Mouse (Mus musculus): ENCODE data around the gene Ttc28. TPM values are rescaled to one million over a fixed set of nuclear protein-coding genes. Genes with fewer than 3 reads are reported as not detected.

The Ttc28 gene
- polyA plus RNA-seq, 1 experiment from 2014 or later = 0.95 TPM

GRCm38 (mm10) chr5:111104801-111105200, 225.2 kb downstream of the Ttc28 start:
- no peak overlapping the region for H3K9ac ChIP-seq
- H3K4me2 ChIP-seq = no peak overlapping the region
- H3K27me3 ChIP-seq = no peaks in the 10 kb centered on the region
- H3K4me3 ChIP-seq (replicated peaks) = no peak overlapping the region
- no peak for DNase-seq
- no peaks in the 10 kb centered on the region for H3K36me3 ChIP-seq
- peaks cover 4% of the 10 kb centered on the region; the same call in 1 of the 2 replicates for H3K4me1 ChIP-seq (replicated peaks)
- 81% methylated on average over 7 of the region's 7 CpGs for WGBS (ENCODE audit: insufficient replicate concordance)
- no peaks in the 10 kb centered on the region for H3K9me3 ChIP-seq (replicated peaks)
- H3K27ac ChIP-seq = no peak overlapping the region
- ATAC-seq (ENCODE audit: low read depth) = no peak

DNA sequence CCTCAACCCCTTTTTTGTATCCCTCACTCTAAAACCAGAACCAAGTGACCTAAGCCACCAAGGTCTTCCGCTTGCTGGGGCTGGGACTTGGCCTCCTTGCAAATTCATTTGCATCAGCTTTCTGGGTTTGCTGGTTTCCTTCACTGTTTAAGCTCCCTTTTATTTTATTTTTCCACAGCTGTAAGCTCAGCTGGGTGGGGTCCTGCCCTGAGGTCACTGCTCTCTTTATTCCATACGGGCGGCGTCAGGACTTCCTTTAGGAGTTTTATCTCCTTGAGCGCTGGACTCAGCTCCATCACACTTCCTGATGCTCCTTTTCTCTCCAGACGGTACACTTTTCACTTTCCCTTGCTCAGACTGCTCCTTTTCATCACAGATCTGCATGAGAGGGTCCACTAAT, 231.8 kb downstream of the Ttc28 start:
- no peaks in the 10 kb centered on the region for H3K9me3 ChIP-seq (replicated peaks)
- 63% methylated on average over 6 of the region's 6 CpGs for WGBS (ENCODE audit: insufficient replicate concordance)
- no peak overlapping the region for H3K4me3 ChIP-seq (replicated peaks)
- H3K9ac ChIP-seq = no peak overlapping the region
- H3K36me3 ChIP-seq = no peaks in the 10 kb centered on the region
- H3K4me2 ChIP-seq = no peak overlapping the region
- no peak for DNase-seq
- peaks cover 7% of the 10 kb centered on the region; the same call in 1 of the 2 replicates for H3K4me1 ChIP-seq (replicated peaks)
- H3K27ac ChIP-seq = no peak overlapping the region
- ATAC-seq (ENCODE audit: low read depth) = no peak
- H3K27me3 ChIP-seq = no peaks in the 10 kb centered on the region

GRCm38 (mm10) chr5:111113183-111113582, 233.6 kb downstream of the Ttc28 start:
- H3K27me3 ChIP-seq = no peaks in the 10 kb centered on the region
- no peak overlapping the region for H3K4me3 ChIP-seq (replicated peaks)
- no peaks in the 10 kb centered on the region for H3K9me3 ChIP-seq (replicated peaks)
- no peak overlapping the region for H3K27ac ChIP-seq
- peaks cover 7% of the 10 kb centered on the region; the same call in 1 of the 2 replicates for H3K4me1 ChIP-seq (replicated peaks)
- ATAC-seq (ENCODE audit: low read depth) (no peak), DNase-seq (no peak)
- no peaks in the 10 kb centered on the region for H3K36me3 ChIP-seq
- 58% methylated on average over 7 of the region's 7 CpGs for WGBS (ENCODE audit: insufficient replicate concordance)
- H3K4me2 ChIP-seq = no peak overlapping the region
- H3K9ac ChIP-seq = no peak overlapping the region

GRCm38 (mm10) chr5:111113694-111114375, 234.2 kb downstream of the Ttc28 start:
- H3K9me3 ChIP-seq (replicated peaks) = no peaks in the 10 kb centered on the region
- H3K27me3 ChIP-seq = no peaks in the 10 kb centered on the region
- H3K4me3 ChIP-seq (replicated peaks) = no peak overlapping the region
- no peak overlapping the region for H3K4me2 ChIP-seq
- no peak overlapping the region for H3K9ac ChIP-seq
- H3K4me1 ChIP-seq (replicated peaks) = peaks cover 7% of the 10 kb centered on the region; the same call in 1 of the 2 replicates
- no peak for DNase-seq
- ATAC-seq (ENCODE audit: low read depth) = no peak
- 39% methylated on average over 8 of the region's 8 CpGs for WGBS (ENCODE audit: insufficient replicate concordance)
- no peak overlapping the region for H3K27ac ChIP-seq
- H3K36me3 ChIP-seq = no peaks in the 10 kb centered on the region

GRCm38 (mm10) chr5:111114597-111114996, 235.0 kb downstream of the Ttc28 start:
- Histone ChIP-seq H3K27me3 (no peaks in the 10 kb centered on the region), H3K9me3 (replicated peaks) (no peaks in the 10 kb centered on the region), H3K27ac (no peak overlapping the region), H3K4me1 (replicated peaks) (peaks cover 7% of the 10 kb centered on the region; the same call in 1 of the 2 replicates), H3K4me2 (no peak overlapping the region), H3K4me3 (replicated peaks) (no peak overlapping the region), H3K9ac (no peak overlapping the region), H3K36me3 (no peaks in the 10 kb centered on the region)
- DNase-seq (no peak), ATAC-seq (ENCODE audit: low read depth) (no peak)
- WGBS (ENCODE audit: insufficient replicate concordance) = 71% methylated on average over 10 of the region's 10 CpGs

DNA sequence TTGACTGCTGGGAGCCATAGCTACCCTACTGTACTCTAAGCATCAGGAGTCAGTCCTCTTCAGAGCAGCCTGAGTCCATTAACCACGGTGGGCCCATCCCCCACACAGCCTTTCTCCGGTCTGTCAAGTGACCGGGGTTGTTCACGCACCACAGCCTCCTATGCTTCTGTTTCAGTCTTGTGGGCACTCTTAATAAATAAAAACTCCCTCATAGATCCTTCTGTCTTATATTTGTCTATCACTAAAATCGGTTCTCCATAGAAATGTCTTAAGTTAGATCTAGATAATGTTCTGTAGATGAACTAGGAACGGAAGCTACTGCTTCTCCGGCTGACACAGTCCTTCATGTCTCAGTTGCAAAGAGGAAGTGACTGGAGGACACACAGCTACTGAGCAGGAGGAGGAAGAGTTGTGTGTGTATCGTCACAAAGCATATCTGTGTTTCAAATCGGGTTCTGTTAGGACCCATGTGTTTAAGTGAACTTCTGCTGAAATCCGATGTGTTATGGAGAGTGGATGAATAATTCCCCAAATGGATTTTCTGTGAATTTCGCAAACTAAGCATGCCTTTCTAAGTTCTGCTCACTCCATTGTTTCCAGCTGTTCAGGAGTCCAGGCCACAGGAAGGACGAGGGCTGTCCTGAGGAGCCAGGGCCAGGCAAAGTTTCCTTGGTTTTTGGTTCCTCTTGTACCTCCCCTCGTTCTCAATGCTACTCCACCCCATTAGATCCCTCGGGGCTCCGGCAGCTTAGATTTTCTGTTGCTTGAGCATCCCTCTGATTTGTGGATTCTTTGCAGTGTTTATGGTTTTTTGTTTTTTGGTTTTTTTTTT, 236.1 kb downstream of the Ttc28 start:
- Histone ChIP-seq H3K9ac (no peak overlapping the region), H3K36me3 (no peaks in the 10 kb centered on the region), H3K4me3 (replicated peaks) (no peak overlapping the region), H3K4me1 (replicated peaks) (peaks cover 7% of the 10 kb centered on the region; the same call in 1 of the 2 replicates), H3K27me3 (no peaks in the 10 kb centered on the region), H3K4me2 (no peak overlapping the region), H3K27ac (0 out of 2 replicates have a peak overlapping the region, but pooled peaks have one; percentile 16), H3K9me3 (replicated peaks) (no peaks in the 10 kb centered on the region)
- no peak for DNase-seq
- 16% methylated on average over 15 of the region's 15 CpGs for WGBS (ENCODE audit: insufficient replicate concordance)
- no peak for ATAC-seq (ENCODE audit: low read depth)

GRCm38 (mm10) chr5:111119805-111120204, 240.2 kb downstream of the Ttc28 start:
- H3K36me3 ChIP-seq = no peaks in the 10 kb centered on the region
- H3K9me3 ChIP-seq (replicated peaks) = no peaks in the 10 kb centered on the region
- WGBS (ENCODE audit: insufficient replicate concordance) = 66% methylated on average over 3 of the region's 3 CpGs
- no peak overlapping the region for H3K9ac ChIP-seq
- 0 out of 2 replicates have a peak, but pooled peaks cover 6% of the 10 kb centered on the region for H3K4me1 ChIP-seq (replicated peaks)
- H3K27ac ChIP-seq = no peak overlapping the region
- H3K27me3 ChIP-seq = no peaks in the 10 kb centered on the region
- no peak for DNase-seq
- no peak overlapping the region for H3K4me3 ChIP-seq (replicated peaks)
- no peak overlapping the region for H3K4me2 ChIP-seq
- ATAC-seq (ENCODE audit: low read depth) = no peak

DNA sequence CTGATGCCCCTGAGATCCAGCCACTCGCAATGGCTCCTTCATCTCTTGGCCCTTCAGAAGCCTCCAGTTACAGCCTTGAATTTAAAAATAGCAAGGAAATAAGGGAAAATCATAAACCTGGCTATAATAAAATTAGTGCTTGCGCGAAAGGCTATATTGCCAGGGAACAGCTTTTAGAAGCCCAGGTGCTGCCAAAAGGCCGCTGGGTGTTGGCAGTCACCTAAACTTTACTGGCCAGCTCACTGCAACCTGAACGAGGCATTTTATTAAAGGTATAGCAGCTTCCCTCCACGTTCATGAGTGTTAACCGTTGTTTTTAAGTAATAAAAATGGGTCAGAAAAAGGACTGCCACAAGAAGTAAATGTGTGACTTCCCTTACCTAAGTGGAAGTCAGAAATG, 240.7 kb downstream of the Ttc28 start:
- WGBS (ENCODE audit: insufficient replicate concordance) = 72% methylated on average over 7 of the region's 7 CpGs
- H3K9ac ChIP-seq = no peak overlapping the region
- H3K27ac ChIP-seq = no peak overlapping the region
- H3K27me3 ChIP-seq = no peaks in the 10 kb centered on the region
- no peak overlapping the region for H3K4me3 ChIP-seq (replicated peaks)
- ATAC-seq (ENCODE audit: low read depth) (no peak), DNase-seq (no peak)
- H3K36me3 ChIP-seq = no peaks in the 10 kb centered on the region
- no peak overlapping the region for H3K4me2 ChIP-seq
- no peaks in the 10 kb centered on the region for H3K9me3 ChIP-seq (replicated peaks)
- 0 out of 2 replicates have a peak, but pooled peaks cover 5% of the 10 kb centered on the region for H3K4me1 ChIP-seq (replicated peaks)

- H3K27me3 ChIP-seq = no peaks in the 10 kb centered on the region
- no peak overlapping the region for H3K4me2 ChIP-seq
- no peaks in the 10 kb centered on the region for H3K36me3 ChIP-seq
- no peak overlapping the region for H3K27ac ChIP-seq
- H3K4me1 ChIP-seq (replicated peaks) = 0 out of 2 replicates have a peak, but pooled peaks cover 4% of the 10 kb centered on the region
- H3K4me3 ChIP-seq (replicated peaks) = no peak overlapping the region
- 65% methylated on average over 10 of the region's 10 CpGs for WGBS (ENCODE audit: insufficient replicate concordance)
- H3K9ac ChIP-seq = no peak overlapping the region
- no peaks in the 10 kb centered on the region for H3K9me3 ChIP-seq (replicated peaks)
- ATAC-seq (ENCODE audit: low read depth) (no peak), DNase-seq (no peak)
These were observed 241.3 kb downstream of the Ttc28 start for GRCm38 (mm10) chr5:111120705-111121420.

DNA sequence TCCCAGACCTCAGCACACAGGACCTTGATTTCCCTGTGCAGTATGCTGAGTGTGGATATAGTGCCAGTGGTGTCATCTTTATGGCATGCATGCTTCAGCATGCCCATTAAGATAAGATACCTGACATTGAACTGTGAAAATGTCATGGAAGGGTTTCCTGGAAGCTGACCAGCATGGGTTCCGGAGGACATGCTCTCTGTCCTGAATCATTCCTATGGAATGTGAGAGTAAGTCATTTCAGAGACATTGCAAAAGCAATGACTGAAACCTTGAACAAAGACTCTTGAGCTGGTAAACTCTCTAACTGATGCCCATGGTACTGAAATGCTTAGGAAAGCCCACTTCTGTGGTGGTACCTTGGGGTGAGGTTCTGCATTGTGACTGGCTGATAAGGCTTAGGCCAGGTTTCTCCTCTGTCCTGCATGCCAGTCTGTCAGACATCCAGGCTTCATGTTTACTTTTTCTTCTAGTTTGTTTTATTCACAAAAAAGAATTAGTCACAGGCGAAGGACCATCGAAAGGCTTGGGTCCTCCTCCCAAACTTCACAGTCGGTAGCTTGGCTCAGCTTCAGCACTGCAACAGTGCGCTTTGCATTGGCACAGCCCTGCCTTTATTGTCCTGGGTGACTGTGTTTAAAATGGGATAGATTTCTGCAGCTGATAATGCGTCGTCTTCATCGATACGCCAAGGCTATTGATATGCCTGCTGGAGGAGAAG, 242.9 kb downstream of the Ttc28 start:
- no peak for DNase-seq
- WGBS (ENCODE audit: insufficient replicate concordance) = 74% methylated on average over 9 of the region's 9 CpGs

More for the DNA sequence above, 242.9 kb downstream of the Ttc28 start:
- no peak for ATAC-seq (ENCODE audit: low read depth)
- H3K4me3 ChIP-seq (replicated peaks) = no peak overlapping the region
- H3K36me3 ChIP-seq = no peaks in the 10 kb centered on the region
- H3K9ac ChIP-seq = no peak overlapping the region
- 0 out of 2 replicates have a peak, but pooled peaks cover 4% of the 10 kb centered on the region for H3K4me1 ChIP-seq (replicated peaks)
- no peak overlapping the region for H3K27ac ChIP-seq
- H3K27me3 ChIP-seq = no peaks in the 10 kb centered on the region
- H3K9me3 ChIP-seq (replicated peaks) = no peaks in the 10 kb centered on the region
- H3K4me2 ChIP-seq = no peak overlapping the region
